In genomic region chr9:21617066-21617465, GRCm38 (mm10) we compare ENCODE assay signal across 7 mouse cellular contexts. TPM values are rescaled to one million over a fixed set of nuclear protein-coding genes. Genes with fewer than 3 reads are reported as not detected.
DNase-seq lines count a peak whose midpoint lies in the region; ATAC-seq and TF ChIP-seq lines count a peak whose summit lies in the region.

No protein-coding gene starts in this region.

- 0 out of 2 replicates have a peak overlapping the region, but pooled peaks have one; percentile 89 for H3K27ac ChIP-seq in embryonic fibroblast, embryonic 13.5 days (ENCODE audit: insufficient read depth, low read length)
- H3K27ac ChIP-seq in hindbrain, postnatal 0 days = peak overlapping the region; percentile 96
- H3K27ac ChIP-seq in macrophage = peak overlapping the region; percentile 62

- peak overlapping the region; percentile 58 for H3K4me2 ChIP-seq in hindbrain, postnatal 0 days (ENCODE audit: low read depth, low read length)

- 0 out of 2 replicates have a peak, but pooled peaks cover 2% of the 10 kb centered on the region for H3K4me1 ChIP-seq in embryonic fibroblast, embryonic 13.5 days (ENCODE audit: control insufficient read depth, insufficient read depth, low read length)
- peaks cover 11% of the 10 kb centered on the region; the same call in 1 of the 2 replicates for H3K4me1 ChIP-seq in hindbrain, postnatal 0 days (ENCODE audit: insufficient read depth, low read length)

- H3K4me3 ChIP-seq in embryonic fibroblast, embryonic 13.5 days (ENCODE audit: insufficient read depth, low read length) = peak overlapping the region; percentile 75
- H3K4me3 ChIP-seq in hindbrain, postnatal 0 days (ENCODE audit: low read length) = peak overlapping the region; percentile 73
- peak overlapping the region; percentile 76 for H3K4me3 ChIP-seq in macrophage (ENCODE audit: inconsistent target)

- H3K27me3 ChIP-seq in hindbrain, postnatal 0 days (ENCODE audit: insufficient read depth, low read length) = no peaks in the 10 kb centered on the region

- peak overlapping the region; percentile 81 for H3K9ac ChIP-seq in hindbrain, postnatal 0 days (replicated peaks; ENCODE audit: low read length)

- intact Hi-C loops in gastrocnemius, postnatal 14 days (cut with DNase I; ENCODE audit: low total_unique reads) = no loop called here

- ATAC-seq in hindbrain, postnatal 0 days = no peak

- TF ChIP-seq POLR2A in embryonic fibroblast, embryonic 13.5 days (IDR thresholded peaks at IDR 0.05; ENCODE audit: low read depth, low read length) = no peak; the same call in 1 of the 2 replicates

- H3K36me3 ChIP-seq in hindbrain, postnatal 0 days (ENCODE audit: insufficient read depth, low read length) = no peaks in the 10 kb centered on the region
- no peaks in the 10 kb centered on the region for H3K36me3 ChIP-seq in macrophage (ENCODE audit: inconsistent target)

- H3K79me2 ChIP-seq in macrophage (ENCODE audit: inconsistent target) = peaks cover 56% of the 10 kb centered on the region

- no peak for TF ChIP-seq CTCF in embryonic fibroblast, embryonic 13.5 days (IDR thresholded peaks at IDR 0.05; ENCODE audit: borderline replicate concordance, insufficient read depth, low read length)
- TF ChIP-seq CTCF in hindbrain, postnatal 0 days (IDR thresholded peaks at IDR 0.05; ENCODE audit: low read depth) = no peak

- DNase-seq in thymus, postnatal 4 days = peak; percentile 49
- DNase-seq in thymus, adult 18-20 months = no peak
- peak; percentile 44 for DNase-seq in hindbrain, postnatal 0 days (ENCODE audit: low spot score)
- DNase-seq in adrenal gland, adult 2 months = no peak
- no peak for DNase-seq in gastrocnemius, postnatal 14 days

- WGBS in hindbrain, postnatal 0 days = 4% methylated on average over 10 of the region's 10 CpGs
- WGBS in macrophage (ENCODE audit: missing documents) = 5% methylated on average over 10 of the region's 10 CpGs

- H3K9me3 ChIP-seq in hindbrain, postnatal 0 days (ENCODE audit: low read length) = no peaks in the 10 kb centered on the region

RNA-seq across cellular contexts. Expression of gene Smarca4, which starts 1.1 kb away (rescaled TPM):
- 73.5 and 81.7 TPM in 2 replicates for polyA plus RNA-seq in embryonic fibroblast, embryonic 13.5 days (2011; ENCODE audit: insufficient read length, low read depth, missing spikeins)
- total RNA-seq in hindbrain, postnatal 0 days (2014; rRNA removed) = 171 and 177 TPM in 2 replicates
- polyA plus RNA-seq in hindbrain, postnatal 0 days (2015; fragmentation: Nextera tagmentation; extraction: Ambion mirVana) = 71.5 and 80.6 TPM in 2 replicates
- total RNA-seq in macrophage (2018; cell fraction: chromatin; rRNA removed) = 100 to 1,000 TPM; 103 to 272 (median 156) TPM
- 10 to 100 TPM; 53.9 to 94.0 (median 73.8) TPM for total RNA-seq in macrophage (2018; cell fraction: cytosol; rRNA removed)
- 100 to 1,000 TPM in 17 of 26 experiments, 10 to 100 TPM in 9; 78.1 to 137 (median 108) TPM for total RNA-seq in macrophage (2018; cell fraction: nucleus; rRNA removed)
- 55.9 to 76.6 TPM (median 68.5 TPM) in 3 replicates for polyA plus RNA-seq in macrophage (2018)
- 10 to 100 TPM; 72.3 to 88.2 TPM for total RNA-seq in adrenal gland, adult 2 months (2021)
- polyA plus RNA-seq in adrenal gland, adult 2 months (2012; rRNA removed) = 47.1 and 62.0 TPM in 2 replicates
- total RNA-seq in gastrocnemius, postnatal 14 days (2021) = 10 to 100 TPM; 42.5 to 49.8 TPM

RNA-seq across cellular contexts. Expression of gene Yipf2, which starts 24.4 kb away (rescaled TPM):
- 7.2 and 7.4 TPM in 2 replicates for polyA plus RNA-seq in embryonic fibroblast, embryonic 13.5 days (2011; ENCODE audit: insufficient read length, low read depth, missing spikeins)
- 18.6 and 25.5 TPM in 2 replicates for total RNA-seq in hindbrain, postnatal 0 days (2014; rRNA removed)
- 18.4 and 19.3 TPM in 2 replicates for polyA plus RNA-seq in hindbrain, postnatal 0 days (2015; fragmentation: Nextera tagmentation; extraction: Ambion mirVana)
- total RNA-seq in macrophage (2018; cell fraction: chromatin; rRNA removed) = 10 to 100 TPM in 19 of 26 experiments, 1 to 10 TPM in 7; 2.7 to 38.9 (median 17.0) TPM
- 10 to 100 TPM in 21 of 26 experiments, 1 to 10 TPM in 5; 6.1 to 15.8 (median 11.6) TPM for total RNA-seq in macrophage (2018; cell fraction: cytosol; rRNA removed)
- 10 to 100 TPM in 21 of 26 experiments, 1 to 10 TPM in 5; 4.8 to 32.4 (median 17.1) TPM for total RNA-seq in macrophage (2018; cell fraction: nucleus; rRNA removed)
- polyA plus RNA-seq in macrophage (2018) = 6.9 to 12.2 TPM (median 7.4 TPM) in 3 replicates
- 10 to 100 TPM; 26.5 to 36.1 TPM for total RNA-seq in adrenal gland, adult 2 months (2021)
- polyA plus RNA-seq in adrenal gland, adult 2 months (2012; rRNA removed) = 58.5 and 67.4 TPM in 2 replicates
- 1 to 10 TPM; 4.6 to 5.8 TPM for total RNA-seq in gastrocnemius, postnatal 14 days (2021)

RNA-seq across cellular contexts. Expression of gene Timm29, which starts 24.5 kb away (rescaled TPM):
- polyA plus RNA-seq in embryonic fibroblast, embryonic 13.5 days (2011; ENCODE audit: insufficient read length, low read depth, missing spikeins) = 29.1 and 31.6 TPM in 2 replicates
- 63.3 and 66.8 TPM in 2 replicates for total RNA-seq in hindbrain, postnatal 0 days (2014; rRNA removed)
- 49.4 and 51.5 TPM in 2 replicates for polyA plus RNA-seq in hindbrain, postnatal 0 days (2015; fragmentation: Nextera tagmentation; extraction: Ambion mirVana)
- total RNA-seq in macrophage (2018; cell fraction: chromatin; rRNA removed) = 10 to 100 TPM in 7 of 26 experiments, 1 to 10 TPM in 19; 3.4 to 16.0 (median 7.9) TPM
- total RNA-seq in macrophage (2018; cell fraction: cytosol; rRNA removed) = 10 to 100 TPM; 12.4 to 28.1 (median 21.9) TPM
- total RNA-seq in macrophage (2018; cell fraction: nucleus; rRNA removed) = 10 to 100 TPM in 25 of 26 experiments, 1 to 10 TPM in 1; 9.2 to 30.8 (median 16.4) TPM
- polyA plus RNA-seq in macrophage (2018) = 15.8 to 21.9 TPM (median 21.2 TPM) in 3 replicates
- 10 to 100 TPM; 55.2 to 62.3 TPM for total RNA-seq in adrenal gland, adult 2 months (2021)
- polyA plus RNA-seq in adrenal gland, adult 2 months (2012; rRNA removed) = 60.1 and 62.2 TPM in 2 replicates
- 10 to 100 TPM; 41.4 to 44.5 TPM for total RNA-seq in gastrocnemius, postnatal 14 days (2021)

Comparison
In these comparisons a context has a peak if more than half of its experiments do, and no peak if none do; other contexts are left out.
1. DNase-seq: peak in thymus, postnatal 4 days (single experiment) and hindbrain, postnatal 0 days (single experiment); none in thymus, adult 18-20 months (0 of 2), adrenal gland, adult 2 months (single experiment) and gastrocnemius, postnatal 14 days (single experiment).
2. Peak in every context shown above with its lines, with median percentiles within 50 percentile points of each other: H3K27ac ChIP-seq and H3K4me3 ChIP-seq.